Mouse (Mus musculus) heart, adult 8-10 months (tissue): Measurements from ENCODE around the gene Efcab6. TPM values are rescaled to one million over a fixed set of nuclear protein-coding genes. Genes with fewer than 3 reads are reported as not detected.
A peak's percentile ranks its signal among the peaks of the same experiment; 100 is the strongest.

Experiments used
- DNase-seq: peaks from one replicate; pipeline ENCODE4 v3.0.0; 2022; ENCODE audit warnings: low spot score
- total RNA-seq, 4 experiments: library from RNA; stranded (reverse); gene quantifications; 2 replicates each; pipeline ENCODE4 v1.2.4; 2022

Gene Efcab6
- total RNA-seq, 4 experiments from 2014 or later = not detected

- DNase-seq = no peak
These were observed 88.1 kb downstream of the Efcab6 start for GRCm38 (mm10) chr15:83977108-83977507.

DNA sequence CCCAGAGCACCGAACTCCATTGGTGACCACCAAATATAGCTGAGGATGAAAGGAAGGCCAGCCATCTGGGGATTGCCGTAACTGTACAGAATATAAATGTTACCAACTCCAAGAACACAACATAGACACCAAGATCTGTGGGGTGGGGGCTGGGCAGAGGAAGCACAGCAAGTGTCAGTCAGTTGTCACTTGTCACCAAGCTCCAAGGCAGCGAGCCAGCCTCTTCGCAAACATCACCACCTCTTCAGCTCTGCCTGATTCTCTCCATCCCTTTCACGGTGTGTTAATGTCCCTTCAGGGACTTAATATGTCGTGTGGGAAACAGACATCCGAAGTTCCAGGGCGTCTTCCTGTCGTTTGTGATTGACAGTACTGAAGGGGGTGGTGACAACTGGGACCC lies 93.0 kb downstream of the Efcab6 start:
- DNase-seq = no peak

DNA sequence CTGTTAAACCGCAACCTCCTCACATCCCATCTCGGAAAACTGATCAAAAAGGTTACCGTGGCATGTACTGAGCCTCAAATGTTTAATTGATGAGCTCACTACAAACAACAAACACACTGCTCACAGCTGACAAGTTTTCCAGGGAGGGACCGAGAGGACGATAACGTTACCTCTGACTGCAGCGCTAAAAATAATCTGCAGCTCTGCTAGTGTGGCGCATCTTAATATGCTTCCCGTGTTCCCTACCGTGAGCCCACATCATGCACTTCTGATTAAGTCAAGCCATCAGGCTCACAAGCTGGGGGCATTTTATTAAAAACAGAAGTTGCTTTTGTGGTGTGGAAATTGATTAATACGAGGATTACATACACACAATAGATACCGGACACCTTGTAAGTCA lies 97.4 kb downstream of the Efcab6 start:
- DNase-seq = no peak

DNA sequence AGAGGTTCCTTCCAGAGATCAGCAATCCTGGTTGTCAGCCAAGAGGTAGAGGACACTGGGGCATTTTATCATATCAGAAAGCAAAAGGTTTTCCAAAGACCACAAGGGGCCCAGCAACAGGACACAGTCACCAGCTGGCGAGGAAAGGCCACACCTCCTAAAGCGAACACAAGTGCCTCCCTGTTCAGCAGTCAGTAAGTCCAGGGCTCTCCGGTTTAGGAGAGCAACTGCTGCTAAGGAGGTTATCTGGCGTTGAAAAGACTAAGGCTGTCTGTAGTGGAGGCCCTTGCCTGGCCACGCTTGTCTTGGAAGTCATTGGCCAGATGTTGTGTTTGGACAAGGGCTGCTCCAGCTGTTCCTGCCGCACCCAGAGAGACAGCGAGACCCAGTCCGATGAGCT lies 100.1 kb downstream of the Efcab6 start:
- DNase-seq = no peak

- no peak for DNase-seq
These were observed 106.8 kb downstream of the Efcab6 start for GRCm38 (mm10) chr15:83958376-83958775.

GRCm38 (mm10) chr15:83956996-83957395 lies 108.2 kb downstream of the Efcab6 start:
- no peak for DNase-seq

- peak; percentile 44 for DNase-seq
These were observed 109.1 kb downstream of the Efcab6 start for GRCm38 (mm10) chr15:83955948-83956707.

GRCm38 (mm10) chr15:83949729-83950491 lies 115.3 kb downstream of the Efcab6 start:
- DNase-seq = no peak

DNA sequence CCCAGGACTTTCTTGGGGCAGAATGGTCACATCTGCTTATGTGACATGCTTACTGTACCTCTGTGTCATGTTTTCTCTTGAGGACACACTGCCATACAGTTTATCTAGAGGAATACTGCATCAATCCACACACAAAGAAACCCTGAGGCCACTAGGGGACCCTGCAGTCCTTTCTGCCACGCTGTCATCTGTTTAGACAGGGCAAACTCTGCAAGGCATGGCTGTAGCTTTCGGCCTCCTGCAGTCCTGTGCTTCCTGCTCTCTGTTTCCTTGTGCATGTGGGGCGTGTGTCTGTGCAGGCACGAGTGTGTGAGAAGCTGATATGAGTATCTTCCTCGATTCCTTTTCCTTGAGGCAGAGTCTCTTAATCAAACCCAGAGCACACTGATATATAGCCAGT lies 125.5 kb downstream of the Efcab6 start:
- DNase-seq = no peak

- DNase-seq = no peak
These were observed 126.7 kb downstream of the Efcab6 start for GRCm38 (mm10) chr15:83938466-83938865.

DNA sequence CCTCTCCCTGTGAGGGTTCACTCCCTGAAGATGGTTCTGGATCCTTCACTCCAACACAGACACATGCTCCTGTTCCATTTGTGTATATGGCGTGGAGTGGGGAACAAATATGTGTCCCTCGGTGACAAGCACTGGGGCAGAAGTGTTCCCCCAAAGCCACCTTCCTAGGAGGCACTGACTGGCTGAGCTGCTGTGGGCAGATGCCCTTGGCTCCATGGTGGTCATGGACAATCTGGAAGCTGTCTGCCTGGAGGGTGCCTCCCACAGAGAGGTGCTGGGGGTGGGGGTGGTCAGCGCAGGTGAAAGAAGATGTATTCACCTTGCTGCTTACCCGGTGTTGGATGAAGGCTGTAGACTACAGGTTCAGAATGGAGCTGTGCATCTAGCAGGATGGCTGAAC lies 128.7 kb downstream of the Efcab6 start:
- no peak for DNase-seq

- DNase-seq = no peak
These were observed 130.4 kb downstream of the Efcab6 start for GRCm38 (mm10) chr15:83934816-83935215.

GRCm38 (mm10) chr15:83925338-83925737 lies 139.8 kb downstream of the Efcab6 start:
- no peak for DNase-seq

- no peak for DNase-seq
These were observed 140.5 kb downstream of the Efcab6 start for GRCm38 (mm10) chr15:83924656-83925055.

DNA sequence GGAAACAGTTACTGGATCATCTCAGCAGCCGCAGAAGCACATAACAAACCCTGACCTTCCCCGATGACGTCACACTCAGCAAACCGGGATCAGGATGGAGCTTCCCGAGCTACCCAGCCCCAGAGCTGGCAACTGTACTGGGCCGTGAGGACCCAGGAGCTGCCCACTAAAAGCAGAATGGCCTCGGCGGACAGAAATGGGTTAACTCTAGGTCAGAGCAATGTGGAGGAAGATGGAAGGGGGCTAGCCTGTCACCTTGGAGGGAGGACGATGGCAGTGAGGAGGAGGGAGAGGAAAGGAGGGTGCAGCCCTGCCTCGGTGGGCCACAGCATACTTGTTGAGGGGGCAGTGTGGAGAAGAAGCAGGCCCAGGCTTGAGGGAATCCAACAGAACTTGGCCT lies 149.8 kb downstream of the Efcab6 start:
- DNase-seq = no peak

GRCm38 (mm10) chr15:83913028-83913714 lies 152.0 kb downstream of the Efcab6 start:
- no peak for DNase-seq

DNA sequence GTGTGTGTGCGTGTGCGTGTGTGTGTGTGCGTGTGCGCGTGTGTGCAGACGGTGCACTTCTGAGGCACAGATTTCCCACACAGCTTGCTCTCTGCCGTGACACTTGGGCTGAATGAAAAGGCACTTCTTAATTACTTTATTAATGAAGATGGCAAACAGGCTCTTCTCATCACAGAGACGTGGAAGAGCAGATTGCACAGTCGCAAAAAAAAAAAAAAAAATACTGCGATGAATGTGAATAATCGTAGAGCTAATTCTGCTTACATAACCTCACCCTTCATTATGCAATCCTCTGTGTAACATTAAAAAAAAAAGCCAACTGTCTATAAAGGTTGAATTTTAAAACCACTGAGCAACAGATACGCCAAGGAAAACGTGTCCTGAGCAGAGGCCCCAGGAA lies 158.7 kb downstream of the Efcab6 start:
- no peak for DNase-seq

DNA sequence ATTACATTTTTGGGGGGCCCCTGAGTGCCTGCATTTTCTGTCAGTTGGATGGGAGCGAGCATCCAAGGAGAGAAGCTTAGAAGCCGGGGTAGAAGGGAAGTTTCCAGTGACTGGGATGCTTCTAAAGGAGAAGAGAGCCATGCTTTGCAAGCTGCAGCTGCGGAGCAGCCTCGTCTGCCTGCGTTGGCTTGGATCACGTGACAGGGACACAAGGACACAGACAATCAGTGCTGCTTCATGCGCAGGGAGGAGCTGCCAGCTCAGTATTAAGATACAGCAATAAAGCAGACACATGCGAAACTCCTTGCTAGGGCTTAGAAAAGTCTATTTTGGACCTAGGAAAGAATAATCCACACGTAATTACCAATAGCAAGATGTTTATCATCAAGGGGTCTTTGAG lies 167.9 kb downstream of the Efcab6 start:
- DNase-seq = no peak

- no peak for DNase-seq
These were observed 169.2 kb downstream of the Efcab6 start for GRCm38 (mm10) chr15:83896011-83896410.

- DNase-seq = no peak
These were observed 170.9 kb downstream of the Efcab6 start for GRCm38 (mm10) chr15:83894261-83894660.

- no peak for DNase-seq
These were observed 172.3 kb downstream of the Efcab6 start for GRCm38 (mm10) chr15:83892871-83893270.

DNA sequence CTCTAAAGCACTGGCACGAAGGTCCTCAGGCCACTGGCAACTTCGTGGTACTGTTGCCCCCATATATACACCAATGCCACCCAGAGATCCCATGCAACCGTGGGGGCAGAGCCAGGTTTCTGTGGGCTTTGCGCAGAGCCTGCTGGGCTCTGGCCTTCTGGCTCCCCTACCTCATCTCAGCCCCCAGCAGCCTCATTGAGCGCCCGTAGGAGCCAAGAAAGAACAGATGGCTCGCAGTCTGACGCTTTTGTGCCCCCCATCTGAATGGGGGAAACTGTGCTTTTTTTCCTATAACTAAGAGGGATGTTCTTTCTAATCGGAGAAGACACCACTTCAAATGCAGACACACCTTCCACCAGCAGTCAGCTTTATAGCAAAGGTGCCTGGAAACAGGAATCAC lies 180.9 kb downstream of the Efcab6 start:
- DNase-seq = no peak

DNA sequence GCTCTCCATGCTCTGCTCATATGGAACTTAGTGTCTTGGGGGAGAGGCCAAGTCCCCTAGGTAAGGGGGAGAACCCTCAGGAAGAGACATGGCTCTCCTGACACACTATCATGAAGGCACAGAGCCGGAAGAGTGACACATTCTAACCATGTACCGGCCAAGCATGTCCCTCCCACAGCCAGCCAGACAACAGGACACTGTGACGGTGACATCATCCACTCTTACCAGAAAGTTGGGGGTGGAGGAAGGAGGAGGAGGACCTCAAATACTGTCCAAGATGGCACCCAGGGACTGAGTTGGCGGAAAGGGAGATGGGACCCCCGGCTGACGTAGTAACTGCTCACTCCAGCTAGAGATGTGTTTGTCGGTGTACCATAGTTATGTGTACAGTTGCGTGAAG lies 181.4 kb downstream of the Efcab6 start:
- no peak for DNase-seq
